In the genomic region with DNA sequence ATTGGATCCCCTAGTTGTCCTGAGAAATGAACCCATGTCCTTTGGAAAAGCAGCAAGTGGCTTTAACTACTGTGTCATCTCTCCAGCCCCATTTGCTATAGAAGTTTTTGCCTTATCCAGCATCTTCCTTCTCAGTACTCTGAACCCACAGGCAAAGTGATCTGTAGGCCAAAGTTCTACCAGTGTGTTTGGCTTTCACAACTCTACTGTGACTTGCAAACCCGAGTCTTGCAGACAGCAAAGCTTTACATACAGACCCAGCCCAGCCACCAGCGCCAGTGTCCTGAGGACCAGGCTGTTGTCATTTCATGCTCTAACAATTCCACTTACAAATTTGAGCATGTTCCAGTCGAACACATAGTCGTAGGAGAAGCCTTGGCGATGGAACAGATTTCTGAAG, we compare ENCODE assay signal across 25 mouse cellular contexts.
"Had no signal": no experiment of that assay in that cellular context is flagged by ENCODE, and none has a peak within 500 bp of the region (broad histone marks: within the 10 kb centered on the region; RNA-seq: fewer than 3 reads in every experiment).

No protein-coding gene starts in this region.

- H3K27ac ChIP-seq: gastrocnemius, adult 2 months; heart, embryonic 10.5 days; hindbrain, embryonic 10.5 days; hindbrain, embryonic 12.5 days; hindbrain, embryonic 14.5 days; kidney, embryonic 15.5 days; layer of hippocampus, adult 2 months; left cerebral cortex, adult 2 months; limb, embryonic 10.5 days; limb, embryonic 12.5 days; liver, embryonic 13.5 days had no signal

- H3K9ac ChIP-seq: heart, embryonic 12.5 days; hindbrain, embryonic 12.5 days; hindbrain, embryonic 14.5 days; kidney, embryonic 15.5 days; limb, embryonic 12.5 days; liver, embryonic 13.5 days had no signal

- H3K4me1 ChIP-seq: hindbrain, embryonic 10.5 days; hindbrain, embryonic 12.5 days; limb, embryonic 10.5 days had no signal

- H3K4me2 ChIP-seq: heart, embryonic 12.5 days; hindbrain, embryonic 12.5 days; hindbrain, embryonic 14.5 days; kidney, embryonic 15.5 days; limb, embryonic 12.5 days; liver, embryonic 13.5 days had no signal

- DNase-seq: gastrocnemius, adult 2 months; gastrocnemius, postnatal 10 days; gastrocnemius, postnatal 25 days; heart, adult 18-20 months; heart, postnatal 10 days; heart, postnatal 4 days; kidney, adult 18-20 months; kidney, postnatal 10 days; kidney, postnatal 25 days; kidney, postnatal 4 days; liver, embryonic 13.5 days had no signal

- ATAC-seq: forebrain, embryonic 16.5 days; hindbrain, embryonic 16.5 days; inflammation-experienced regulatory T-cells, adult 6 months; intestine, embryonic 16.5 days had no signal

- H3K9me3 ChIP-seq: heart, embryonic 10.5 days; heart, embryonic 12.5 days; hindbrain, embryonic 10.5 days; hindbrain, embryonic 12.5 days; kidney, embryonic 15.5 days; limb, embryonic 10.5 days; limb, embryonic 12.5 days; liver, embryonic 13.5 days had no signal

- H3K4me3 ChIP-seq: gastrocnemius, adult 2 months; heart, embryonic 10.5 days; heart, embryonic 12.5 days; hindbrain, embryonic 10.5 days; hindbrain, embryonic 12.5 days; kidney, embryonic 15.5 days; layer of hippocampus, adult 2 months; left cerebral cortex, adult 2 months; limb, embryonic 10.5 days; limb, embryonic 12.5 days; liver, embryonic 13.5 days had no signal

- H3K27me3 ChIP-seq: heart, embryonic 12.5 days; hindbrain, embryonic 12.5 days; kidney, embryonic 15.5 days; limb, embryonic 12.5 days; liver, embryonic 13.5 days had no signal
